28 mouse cellular contexts compared by ENCODE assay signal in the genomic region with DNA sequence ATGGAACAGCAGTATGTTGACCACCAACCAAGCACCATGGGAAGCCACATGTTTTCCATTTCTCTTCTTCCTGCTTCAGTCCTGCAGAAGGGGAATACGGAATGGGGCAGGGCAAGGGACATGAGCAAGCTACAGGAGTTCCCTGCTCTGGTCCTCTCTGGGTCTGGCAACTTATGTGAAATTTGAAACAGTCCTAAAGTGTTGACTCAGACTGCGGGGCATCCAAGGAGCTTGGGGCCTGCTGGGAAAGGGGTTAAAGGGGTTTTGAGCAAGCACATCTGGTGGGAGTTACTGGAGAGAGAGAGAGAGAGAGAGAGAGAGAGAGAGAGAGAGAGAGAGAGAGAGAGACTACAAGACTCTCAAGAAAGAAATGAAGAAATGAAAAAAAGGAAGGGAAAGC. TPM values are rescaled to one million over a fixed set of nuclear protein-coding genes. Genes with fewer than 3 reads are reported as not detected.
DNase-seq lines count a peak whose midpoint lies in the region; ATAC-seq and TF ChIP-seq lines count a peak whose summit lies in the region.
"Had no signal": no experiment of that assay in that cellular context is flagged by ENCODE, and none has a peak within 500 bp of the region (broad histone marks: within the 10 kb centered on the region; RNA-seq: fewer than 3 reads in every experiment).

No protein-coding gene starts in this region.

- no peaks in the 10 kb centered on the region; the same call in 1 of the 2 replicates for H3K4me1 ChIP-seq in hindbrain, embryonic 10.5 days (replicated peaks)
- no peaks in the 10 kb centered on the region for H3K4me1 ChIP-seq in hindbrain, embryonic 14.5 days (replicated peaks; ENCODE audit: control insufficient read depth, insufficient read depth, low read length)
- peaks cover 6% of the 10 kb centered on the region; the same call in 1 of the 2 replicates for H3K4me1 ChIP-seq in embryonic facial prominence, embryonic 13.5 days
- H3K4me1 ChIP-seq in limb, embryonic 14.5 days (ENCODE audit: control insufficient read depth, insufficient read depth, low read length): no peaks in the 10 kb centered on the region
- H3K4me1 ChIP-seq: forebrain, embryonic 10.5 days; heart, embryonic 15.5 days; lung, embryonic 15.5 days; midbrain, embryonic 15.5 days; stomach, embryonic 15.5 days had no signal

- H3K9me3 ChIP-seq in hindbrain, embryonic 10.5 days: no peaks in the 10 kb centered on the region
- no peaks in the 10 kb centered on the region for H3K9me3 ChIP-seq in hindbrain, embryonic 14.5 days (ENCODE audit: control insufficient read depth, low read length)
- H3K9me3 ChIP-seq in embryonic facial prominence, embryonic 13.5 days: no peaks in the 10 kb centered on the region
- no peaks in the 10 kb centered on the region for H3K9me3 ChIP-seq in limb, embryonic 14.5 days (ENCODE audit: control insufficient read depth, low read length)
- H3K9me3 ChIP-seq: G1E; heart, embryonic 15.5 days; lung, embryonic 15.5 days; midbrain, embryonic 15.5 days; stomach, embryonic 15.5 days had no signal

- H3K4me3 ChIP-seq in hindbrain, embryonic 10.5 days: no peak overlapping the region
- no peak overlapping the region for H3K4me3 ChIP-seq in hindbrain, embryonic 14.5 days (replicated peaks; ENCODE audit: low read length)
- no peak overlapping the region for H3K4me3 ChIP-seq in embryonic facial prominence, embryonic 13.5 days
- no peak overlapping the region for H3K4me3 ChIP-seq in limb, embryonic 14.5 days (replicated peaks; ENCODE audit: low read length)
- H3K4me3 ChIP-seq: forebrain, embryonic 10.5 days; heart, adult 2 months; heart, embryonic 15.5 days; lung, embryonic 15.5 days; midbrain, embryonic 15.5 days; stomach, embryonic 15.5 days had no signal

- intact Hi-C loops in gastrocnemius, postnatal 14 days (cut with DNase I; ENCODE audit: low total_unique reads): no loop called here

- 63% methylated on average over 2 of the region's 2 CpGs for WGBS in hindbrain, embryonic 10.5 days
- 76% methylated on average over 2 of the region's 2 CpGs for WGBS in hindbrain, embryonic 14.5 days
- WGBS in embryonic facial prominence, embryonic 13.5 days: 13% methylated on average over 2 of the region's 2 CpGs
- WGBS in limb, embryonic 14.5 days: 12% methylated on average over 2 of the region's 2 CpGs

- DNase-seq in hindbrain, embryonic 10.5 days (ENCODE audit: low spot score): peak; percentile 36
- DNase-seq in hindbrain, embryonic 14.5 days (ENCODE audit: low spot score): no peak
- DNase-seq in adipocyte (ENCODE audit: low spot score): peak; percentile 70
- no peak for DNase-seq in limb, embryonic 14.5 days (ENCODE audit: low spot score)
- DNase-seq in urinary bladder, postnatal 10 days (ENCODE audit: low spot score): no peak
- DNase-seq in gastrocnemius, postnatal 14 days: no peak
- DNase-seq in adrenal gland, postnatal 36 days: no peak
- DNase-seq: adrenal gland, adult 8-10 months; cerebellum, adult 11-12 months; cerebellum, postnatal 14 days; gastrocnemius, postnatal 10 days; heart, adult 2 months; heart, postnatal 4 days; kidney, adult 11 months; right cerebral cortex, postnatal 25 days had no signal

- TF ChIP-seq POLR2A in limb, embryonic 14.5 days (IDR thresholded peaks at IDR 0.05; ENCODE audit: borderline replicate concordance, extremely low read depth, insufficient read depth, insufficient read length): no peak

- H3K36me3 ChIP-seq in hindbrain, embryonic 10.5 days: no peaks in the 10 kb centered on the region
- no peaks in the 10 kb centered on the region for H3K36me3 ChIP-seq in hindbrain, embryonic 14.5 days (replicated peaks; ENCODE audit: control insufficient read depth, insufficient read depth)
- no peaks in the 10 kb centered on the region for H3K36me3 ChIP-seq in embryonic facial prominence, embryonic 13.5 days
- H3K36me3 ChIP-seq in limb, embryonic 14.5 days (ENCODE audit: control insufficient read depth, insufficient read depth, low read length): no peaks in the 10 kb centered on the region
- H3K36me3 ChIP-seq: forebrain, embryonic 10.5 days; G1E; heart, embryonic 15.5 days; lung, embryonic 15.5 days; midbrain, embryonic 15.5 days; stomach, embryonic 15.5 days had no signal

- ATAC-seq in hindbrain, embryonic 14.5 days (ENCODE audit: low FRiP score): no peak
- no peak for ATAC-seq in embryonic facial prominence, embryonic 13.5 days (ENCODE audit: insufficient number of reproducible peaks, insufficient read depth, low FRiP score, low TSS enrichment, low read depth)
- no peak for ATAC-seq in limb, embryonic 14.5 days (ENCODE audit: low FRiP score, low read depth)
- ATAC-seq: hindbrain, postnatal 0 days; midbrain, embryonic 15.5 days had no signal

- no peaks in the 10 kb centered on the region; the same call in 1 of the 2 replicates for H3K27me3 ChIP-seq in hindbrain, embryonic 10.5 days (ENCODE audit: insufficient read depth, poor library complexity, severe bottlenecking)
- no peaks in the 10 kb centered on the region for H3K27me3 ChIP-seq in hindbrain, embryonic 14.5 days (ENCODE audit: control insufficient read depth, insufficient read depth, low read length)
- no peaks in the 10 kb centered on the region for H3K27me3 ChIP-seq in embryonic facial prominence, embryonic 13.5 days
- no peaks in the 10 kb centered on the region for H3K27me3 ChIP-seq in limb, embryonic 14.5 days (ENCODE audit: control insufficient read depth, insufficient read depth, low read length)
- H3K27me3 ChIP-seq: heart, embryonic 15.5 days; lung, embryonic 15.5 days; midbrain, embryonic 15.5 days; stomach, embryonic 15.5 days had no signal

- H3K9ac ChIP-seq in hindbrain, embryonic 14.5 days: no peak overlapping the region
- no peak overlapping the region for H3K9ac ChIP-seq in embryonic facial prominence, embryonic 13.5 days
- no peak overlapping the region for H3K9ac ChIP-seq in limb, embryonic 14.5 days (ENCODE audit: low read depth, low read length, severe bottlenecking)
- H3K9ac ChIP-seq: heart, embryonic 15.5 days; liver, embryonic 14.5 days; lung, embryonic 15.5 days; midbrain, embryonic 15.5 days; stomach, embryonic 15.5 days had no signal

- H3K27ac ChIP-seq in hindbrain, embryonic 10.5 days: no peak overlapping the region
- H3K27ac ChIP-seq in hindbrain, embryonic 14.5 days: no peak overlapping the region
- peak overlapping the region; percentile 33 for H3K27ac ChIP-seq in embryonic facial prominence, embryonic 13.5 days
- H3K27ac ChIP-seq in limb, embryonic 14.5 days (replicated peaks; ENCODE audit: low read depth, low read length): 0 out of 2 replicates have a peak overlapping the region, but pooled peaks have one; percentile 33
- H3K27ac ChIP-seq: forebrain, embryonic 10.5 days; heart, adult 2 months; heart, embryonic 15.5 days; hindbrain, postnatal 0 days; liver, embryonic 14.5 days; lung, embryonic 15.5 days; midbrain, embryonic 15.5 days; stomach, embryonic 15.5 days had no signal

- H3K4me2 ChIP-seq in hindbrain, embryonic 14.5 days (replicated peaks): no peak overlapping the region
- H3K4me2 ChIP-seq in embryonic facial prominence, embryonic 13.5 days: no peak overlapping the region
- H3K4me2 ChIP-seq in limb, embryonic 14.5 days (replicated peaks; ENCODE audit: low read depth, low read length, severe bottlenecking): no peak overlapping the region
- H3K4me2 ChIP-seq: heart, embryonic 15.5 days; lung, embryonic 15.5 days; midbrain, embryonic 15.5 days; stomach, embryonic 15.5 days had no signal

RNA-seq across cellular contexts. Expression of gene Prpsap1, which starts 14.7 kb away (rescaled TPM):
- polyA plus RNA-seq in hindbrain, embryonic 10.5 days (2016; fragmentation: Nextera tagmentation; extraction: Ambion mirVana): 210 and 236 TPM in 2 replicates
- polyA plus RNA-seq in hindbrain, embryonic 14.5 days (2014; fragmentation: Nextera tagmentation; extraction: Ambion mirVana): 162 and 173 TPM in 2 replicates
- polyA plus RNA-seq in embryonic facial prominence, embryonic 13.5 days (2015; fragmentation: Nextera tagmentation; extraction: Ambion mirVana): 186 and 193 TPM in 2 replicates
- polyA plus RNA-seq in limb, embryonic 14.5 days (2012; rRNA removed): 134 and 144 TPM in 2 replicates
- polyA plus RNA-seq in limb, embryonic 14.5 days (2014; fragmentation: Nextera tagmentation; extraction: Ambion mirVana): 148 and 157 TPM in 2 replicates
- 10 to 100 TPM; 22.4 to 24.6 TPM for total RNA-seq in gastrocnemius, postnatal 14 days (2021)
- 10 to 100 TPM; 84.6 to 87.0 TPM for total RNA-seq in adrenal gland, postnatal 36 days (2021)

RNA-seq across cellular contexts. Expression of gene Sphk1, which starts 22.0 kb away (rescaled TPM):
- 8.6 and 11.1 TPM in 2 replicates for polyA plus RNA-seq in hindbrain, embryonic 10.5 days (2016; fragmentation: Nextera tagmentation; extraction: Ambion mirVana)
- polyA plus RNA-seq in hindbrain, embryonic 14.5 days (2014; fragmentation: Nextera tagmentation; extraction: Ambion mirVana): 4.0 and 4.1 TPM in 2 replicates
- 5.0 and 6.1 TPM in 2 replicates for polyA plus RNA-seq in embryonic facial prominence, embryonic 13.5 days (2015; fragmentation: Nextera tagmentation; extraction: Ambion mirVana)
- polyA plus RNA-seq in limb, embryonic 14.5 days (2012; rRNA removed): 3.8 and 4.7 TPM in 2 replicates
- 3.2 and 3.4 TPM in 2 replicates for polyA plus RNA-seq in limb, embryonic 14.5 days (2014; fragmentation: Nextera tagmentation; extraction: Ambion mirVana)
- total RNA-seq in gastrocnemius, postnatal 14 days (2021): 1 to 10 TPM; 1.6 to 2.6 TPM
- total RNA-seq in adrenal gland, postnatal 36 days (2021): 1 to 10 TPM; 1.7 to 3.4 TPM
- total RNA-seq: neutrophil, adult 5-6 weeks had no signal

RNA-seq across cellular contexts. Expression of gene Qrich2, which starts 42.6 kb away (rescaled TPM):
- 0.16 and 0.20 TPM in 2 replicates for polyA plus RNA-seq in hindbrain, embryonic 10.5 days (2016; fragmentation: Nextera tagmentation; extraction: Ambion mirVana)
- 0.09 TPM in 1 of 2 replicates, not detected in the other for polyA plus RNA-seq in hindbrain, embryonic 14.5 days (2014; fragmentation: Nextera tagmentation; extraction: Ambion mirVana)
- polyA plus RNA-seq in embryonic facial prominence, embryonic 13.5 days (2015; fragmentation: Nextera tagmentation; extraction: Ambion mirVana): 0.19 and 0.55 TPM in 2 replicates
- 0.09 and 0.33 TPM in 2 replicates for polyA plus RNA-seq in limb, embryonic 14.5 days (2012; rRNA removed)
- 0.17 and 0.36 TPM in 2 replicates for polyA plus RNA-seq in limb, embryonic 14.5 days (2014; fragmentation: Nextera tagmentation; extraction: Ambion mirVana)
- total RNA-seq in gastrocnemius, postnatal 14 days (2021): not detected
- total RNA-seq in adrenal gland, postnatal 36 days (2021): not detected
- total RNA-seq: gastrocnemius, postnatal 10 days; heart, adult 2 months; hindbrain, postnatal 0 days; left cerebral cortex, adult 8-10 months; megakaryocyte progenitor cell, adult 5-6 weeks; neutrophil, adult 5-6 weeks had no signal
- polyA plus RNA-seq: frontal cortex, adult 2 months; heart, embryonic 15.5 days; lung, embryonic 15.5 days; midbrain, embryonic 15.5 days had no signal

Comparison
In these comparisons a context has a peak if more than half of its experiments do, and no peak if none do; other contexts are left out.
1. DNase-seq: peak in hindbrain, embryonic 10.5 days (single experiment) and adipocyte (single experiment); none in hindbrain, embryonic 14.5 days (single experiment), limb, embryonic 14.5 days (single experiment), urinary bladder, postnatal 10 days (single experiment), gastrocnemius, postnatal 14 days (single experiment) and adrenal gland, postnatal 36 days (0 of 2).
2. H3K27ac ChIP-seq: peak in embryonic facial prominence, embryonic 13.5 days (single experiment) and limb, embryonic 14.5 days (single experiment); none in hindbrain, embryonic 10.5 days (single experiment) and hindbrain, embryonic 14.5 days (single experiment).